Mouse (Mus musculus): ENCODE measurements around the gene Chd6.

Gene Chd6

GRCm38 (mm10) chr2:161040743-161041142 lies 68.1 kb downstream of the Chd6 start:
- no peak for TF ChIP-seq GATA4 (IDR thresholded peaks at IDR 0.05; ENCODE audit: insufficient replicate concordance, low read length)

GRCm38 (mm10) chr2:161037766-161038165 lies 71.1 kb downstream of the Chd6 start:
- no peak for TF ChIP-seq GATA4 (IDR thresholded peaks at IDR 0.05; ENCODE audit: insufficient replicate concordance, low read length)

GRCm38 (mm10) chr2:161033141-161033540 lies 75.7 kb downstream of the Chd6 start:
- no peak for TF ChIP-seq GATA4 (IDR thresholded peaks at IDR 0.05; ENCODE audit: insufficient replicate concordance, low read length)

- no peak for TF ChIP-seq GATA4 (IDR thresholded peaks at IDR 0.05; ENCODE audit: insufficient replicate concordance, low read length)
Observed at GRCm38 (mm10) chr2:161032394-161032793, 76.5 kb downstream of the Chd6 start.

GRCm38 (mm10) chr2:161024606-161025005 lies 84.3 kb downstream of the Chd6 start:
- TF ChIP-seq GATA4 (IDR thresholded peaks at IDR 0.05; ENCODE audit: insufficient replicate concordance, low read length), result no peak

- no peak for TF ChIP-seq GATA4 (IDR thresholded peaks at IDR 0.05; ENCODE audit: insufficient replicate concordance, low read length)
Observed at GRCm38 (mm10) chr2:161017913-161018312, 91.0 kb downstream of the Chd6 start.

- no peak for TF ChIP-seq GATA4 (IDR thresholded peaks at IDR 0.05; ENCODE audit: insufficient replicate concordance, low read length)
Observed at GRCm38 (mm10) chr2:161012577-161013251, 96.2 kb downstream of the Chd6 start.

- TF ChIP-seq GATA4 (IDR thresholded peaks at IDR 0.05; ENCODE audit: insufficient replicate concordance, low read length), result no peak
Observed at GRCm38 (mm10) chr2:161004338-161004737, 104.5 kb downstream of the Chd6 start.

- no peak for TF ChIP-seq GATA4 (IDR thresholded peaks at IDR 0.05; ENCODE audit: insufficient replicate concordance, low read length)
Observed at GRCm38 (mm10) chr2:160996987-160997763, 111.7 kb downstream of the Chd6 start.

GRCm38 (mm10) chr2:160994181-160994580 lies 114.7 kb downstream of the Chd6 start:
- no peak for TF ChIP-seq GATA4 (IDR thresholded peaks at IDR 0.05; ENCODE audit: insufficient replicate concordance, low read length)

GRCm38 (mm10) chr2:160992465-160992864 lies 116.4 kb downstream of the Chd6 start:
- no peak for TF ChIP-seq GATA4 (IDR thresholded peaks at IDR 0.05; ENCODE audit: insufficient replicate concordance, low read length)

GRCm38 (mm10) chr2:160990339-160991070 lies 118.4 kb downstream of the Chd6 start:
- TF ChIP-seq GATA4 (IDR thresholded peaks at IDR 0.05; ENCODE audit: insufficient replicate concordance, low read length), result no peak

- TF ChIP-seq GATA4 (IDR thresholded peaks at IDR 0.05; ENCODE audit: insufficient replicate concordance, low read length), result no peak
Observed at GRCm38 (mm10) chr2:160987503-160987902, 121.4 kb downstream of the Chd6 start.

GRCm38 (mm10) chr2:160982636-160983035 lies 126.2 kb downstream of the Chd6 start:
- TF ChIP-seq GATA4 (IDR thresholded peaks at IDR 0.05; ENCODE audit: insufficient replicate concordance, low read length), result no peak

GRCm38 (mm10) chr2:160981791-160982190 lies 127.1 kb downstream of the Chd6 start:
- no peak for TF ChIP-seq GATA4 (IDR thresholded peaks at IDR 0.05; ENCODE audit: insufficient replicate concordance, low read length)

- TF ChIP-seq GATA4 (IDR thresholded peaks at IDR 0.05; ENCODE audit: insufficient replicate concordance, low read length), result no peak
Observed at GRCm38 (mm10) chr2:160978651-160979050, 130.2 kb downstream of the Chd6 start.

All from liver, adult (tissue).